Mouse (Mus musculus) CH12.LX (cell line): ENCODE results near the gene Sort1. TPM values are rescaled to one million over a fixed set of nuclear protein-coding genes. Genes with fewer than 3 reads are reported as not detected.

ENCODE experiments used
- DNase-seq: peaks from one replicate; pipeline ENCODE4 v3.0.0-alpha.2; 2013; ENCODE audit errors: extremely low read depth
- H3K27ac ChIP-seq: 2 replicates; pipeline ENCODE4 v1.5.1; 2012; ENCODE audit warnings: low read depth, mild to moderate bottlenecking, control low read depth, moderate library complexity; ENCODE audit not compliant: insufficient read depth
- H3K27me3 ChIP-seq: replicated peaks from 2 replicates; pipeline ENCODE3; 2012; ENCODE audit warnings: inconsistent platforms
- H3K36me3 ChIP-seq, 2 experiments: replicated peaks in 1 of 2; 2 replicates each; pipeline versions ENCODE3 to v1.6.1; 2012; ENCODE audit warnings: inconsistent platforms in 1 of 2, low read length in 1 of 2, mild to moderate bottlenecking in 1 of 2, mixed read lengths in 1 of 2, moderate library complexity in 1 of 2; ENCODE audit not compliant: control insufficient read depth in 1 of 2, insufficient read depth in 1 of 2
- H3K4me1 ChIP-seq, 2 experiments: 2 replicates each; pipeline ENCODE4 v1.6.1; 2012; ENCODE audit warnings: inconsistent platforms in 1 of 2, moderate library complexity in 1 of 2; ENCODE audit not compliant: insufficient read depth in 2 of 2, control insufficient read depth in 1 of 2
- H3K4me2 ChIP-seq: 2 replicates; pipeline ENCODE4 v1.6.1; 2012; ENCODE audit warnings: low read depth, mild to moderate bottlenecking, control low read depth; ENCODE audit not compliant: poor library complexity, insufficient read depth, severe bottlenecking
- H3K4me3 ChIP-seq, 3 experiments: fragments of 150-350 bp in 1 of 3; sonication (generic) in 1 of 3; replicated peaks in 1 of 3; 2 replicates each; pipeline versions ENCODE3 to v1.5.1; 2011 to 2012; ENCODE audit warnings: low read depth in 2 of 3, low read length in 2 of 3, mild to moderate bottlenecking in 2 of 3, moderate library complexity in 2 of 3, control low read depth in 1 of 3, improper control_type of control experiment in 1 of 3, inconsistent platforms in 1 of 3, mixed read lengths in 1 of 3; ENCODE audit not compliant: poor library complexity in 1 of 3
- H3K79me2 ChIP-seq: replicated peaks from 2 replicates; pipeline ENCODE4 v1.6.1; 2012; ENCODE audit warnings: mild to moderate bottlenecking, moderate library complexity; ENCODE audit not compliant: control insufficient read depth, poor library complexity, insufficient read depth, severe bottlenecking; ENCODE audit errors: extremely low read depth
- H3K9ac ChIP-seq: 2 replicates; pipeline ENCODE4 v1.6.1; 2012; ENCODE audit warnings: low read depth, mild to moderate bottlenecking, control low read depth, moderate library complexity; ENCODE audit not compliant: insufficient read depth
- H3K9me3 ChIP-seq: replicated peaks from 2 replicates; pipeline ENCODE3; 2012; ENCODE audit warnings: low read length, inconsistent platforms, mixed read lengths
- CTCF ChIP-seq, 2 experiments: IDR thresholded peaks in 1 of 2; conservative IDR thresholded peaks in 1 of 2; 2 replicates each; pipeline ENCODE4 v1.5.1; 2011 to 2012; ENCODE audit warnings: low read depth in 2 of 2, low read length in 2 of 2, improper control_type of control experiment in 1 of 2, inconsistent platforms in 1 of 2, mild to moderate bottlenecking in 1 of 2, moderate library complexity in 1 of 2
- E2F4 ChIP-seq: IDR thresholded peaks from 2 replicates; pipeline ENCODE4 v1.6.1; 2011; ENCODE audit warnings: low read depth, low read length, improper control_type of control experiment; ENCODE audit not compliant: insufficient replicate concordance
- ELF1 ChIP-seq: IDR thresholded peaks from 2 replicates; pipeline ENCODE4 v1.6.1; 2014; ENCODE audit warnings: low read depth, mild to moderate bottlenecking, inconsistent platforms, low read length, improper control_type of control experiment
- EP300 ChIP-seq: IDR thresholded peaks from 2 replicates; pipeline ENCODE4 v1.6.1; 2011; ENCODE audit warnings: low read length, improper control_type of control experiment
- JUND ChIP-seq: conservative IDR thresholded peaks from 2 replicates; pipeline ENCODE4 v1.6.1; 2011; ENCODE audit warnings: low read depth, low read length, improper control_type of control experiment
- MAZ ChIP-seq: IDR thresholded peaks from 2 replicates; pipeline ENCODE4 v1.6.1; 2012; ENCODE audit warnings: low read depth, mild to moderate bottlenecking, inconsistent platforms, low read length, improper control_type of control experiment, moderate library complexity
- MEF2A ChIP-seq: IDR thresholded peaks from 2 replicates; pipeline ENCODE4 v1.6.1; 2014; ENCODE audit warnings: low read depth, mild to moderate bottlenecking, inconsistent platforms, low read length, improper control_type of control experiment, borderline replicate concordance
- MYC ChIP-seq: IDR thresholded peaks from 2 replicates; pipeline ENCODE4 v1.6.1; 2011; ENCODE audit warnings: low read depth, mild to moderate bottlenecking, improper control_type of control experiment, low read length
- PAX5 ChIP-seq: IDR thresholded peaks from 2 replicates; pipeline ENCODE4 v1.6.1; 2012; ENCODE audit warnings: low read length, inconsistent platforms, mixed read lengths
- POLR2A ChIP-seq: IDR thresholded peaks from 2 replicates; pipeline ENCODE4 v1.6.1; 2011; ENCODE audit warnings: low read depth, mild to moderate bottlenecking, improper control_type of control experiment, low read length
- RAD21 ChIP-seq: IDR thresholded peaks from 2 replicates; pipeline ENCODE4 v1.6.1; 2011; ENCODE audit warnings: low read depth, mild to moderate bottlenecking, low read length, improper control_type of control experiment, moderate library complexity
- SIN3A ChIP-seq: IDR thresholded peaks from 2 replicates; pipeline ENCODE4 v1.6.1; 2012; ENCODE audit warnings: low read length, improper control_type of control experiment, inconsistent platforms
- SMC3 ChIP-seq: IDR thresholded peaks from 2 replicates; pipeline ENCODE4 v1.6.1; 2011; ENCODE audit warnings: low read depth, low read length, improper control_type of control experiment
- TBP ChIP-seq: conservative IDR thresholded peaks from 2 replicates; pipeline ENCODE4 v1.6.1; 2011; ENCODE audit warnings: low read depth, low read length, improper control_type of control experiment
- UBTF ChIP-seq: IDR thresholded peaks from 2 replicates; pipeline ENCODE4 v1.6.1; 2012; ENCODE audit warnings: low read depth, mild to moderate bottlenecking, inconsistent platforms, low read length, improper control_type of control experiment, moderate library complexity
- USF1 ChIP-seq: IDR thresholded peaks from 2 replicates; pipeline ENCODE4 v1.6.1; 2014; ENCODE audit warnings: low read depth, mild to moderate bottlenecking, inconsistent platforms, low read length, improper control_type of control experiment
- ZMIZ1 ChIP-seq: IDR thresholded peaks from 2 replicates; pipeline ENCODE4 v1.6.1; 2012; ENCODE audit warnings: low read depth, mild to moderate bottlenecking, inconsistent platforms, low read length, improper control_type of control experiment
- ZNF384 ChIP-seq: IDR thresholded peaks from 2 replicates; pipeline ENCODE4 v1.6.1; 2012; ENCODE audit warnings: low read depth, low read length, improper control_type of control experiment, inconsistent platforms
- dilution Hi-C: fragments of 300-500 bp; cut with MboI; formaldehyde crosslinking; loops from 2 replicates; pipeline ENCODE4 v1.14.3; 2020; ENCODE audit warnings: low sequenced_read_pairs; ENCODE audit not compliant: extremely low pct_unique_long_range_greater_than_20kb, extremely low pct_ligation_motif_present
- in situ Hi-C: fragments of 300-500 bp; cut with MboI; formaldehyde crosslinking; loops from 3 replicates; pipeline ENCODE4 v1.14.3; 2019; ENCODE audit warnings: low sequenced_read_pairs, low pct_ligation_motif_present, low pct_unique_long_range_greater_than_20kb, mixed read lengths
- polyA plus RNA-seq: library from polyadenylated mRNA; unstranded; fragments of >175 nt; gene quantifications from 2 replicates; pipeline ENCODE4 v1.2.1, GENCODE M21; 2012; ENCODE audit warnings: low read depth; ENCODE audit not compliant: insufficient read length
- total RNA-seq, 2 experiments: library from RNA; depleted of rRNA; stranded (reverse); fragments of 300-350 nt in 1 of 2; fragments of >200 nt in 1 of 2; gene quantifications; 2 replicates each; pipeline ENCODE4 v1.2.3; 2012 to 2014

Sort1 gene
- total and polyA plus RNA-seq, 3 experiments = 0.15 to 1.2 (median 0.90) TPM

- H3K4me3 ChIP-seq = no peak overlapping the region
- no peak for TF ChIP-seq SIN3A
- no peak for TF ChIP-seq ELF1
- TF ChIP-seq JUND = no peak
- TF ChIP-seq TBP = no peak
- no peak for TF ChIP-seq EP300
- no peak for TF ChIP-seq E2F4
- no peak for TF ChIP-seq MEF2A
- TF ChIP-seq RAD21 = no peak
- no peak for TF ChIP-seq SMC3
- TF ChIP-seq PAX5 = no peak
- no peak for TF ChIP-seq USF1
- TF ChIP-seq CTCF (conservative IDR thresholded peaks at IDR 0.05 in 1 of 2, IDR thresholded peaks at IDR 0.05 in 1 of 2; ENCODE audit: low read depth in 2 of 2, low read length in 2 of 2) = no peak
- TF ChIP-seq UBTF = no peak
- no peak for TF ChIP-seq POLR2A
- TF ChIP-seq, all 38 proteins: peak for 0
- H3K4me2 ChIP-seq = no peak overlapping the region
- no peaks in the 10 kb centered on the region for H3K9me3 ChIP-seq
- dilution Hi-C loops (no loop called here), in situ Hi-C loops (no loop called here)
- peaks cover 4 to 11% of the 10 kb centered on the region in 2 experiments for H3K4me1 ChIP-seq
- no peak for DNase-seq
- no peaks in the 10 kb centered on the region for H3K36me3 ChIP-seq
- H3K79me2 ChIP-seq = no peaks in the 10 kb centered on the region
- no peak overlapping the region for H3K9ac ChIP-seq
- no peak overlapping the region for H3K27ac ChIP-seq
- H3K27me3 ChIP-seq = peaks cover 93% of the 10 kb centered on the region
These were observed 114.4 kb downstream of the Sort1 start for GRCm38 (mm10) chr3:108398281-108398680.

GRCm38 (mm10) chr3:108400442-108400841 lies 116.6 kb downstream of the Sort1 start:
- Histone ChIP-seq H3K9ac (no peak overlapping the region), H3K4me3 (no peak overlapping the region), H3K9me3 (no peaks in the 10 kb centered on the region), H3K36me3 (no peaks in the 10 kb centered on the region), H3K27me3 (peaks cover 92% of the 10 kb centered on the region), H3K27ac (no peak overlapping the region), H3K4me1 (peaks cover 2 to 16% of the 10 kb centered on the region in 2 experiments), H3K79me2 (no peaks in the 10 kb centered on the region), H3K4me2 (no peak overlapping the region)
- in situ Hi-C loops = loop anchor here (25.0 kb wide), 1 partner anchor 387 kb away; no protein-coding TSS in a partner anchor
- dilution Hi-C loops = no loop called here
- TF ChIP-seq UBTF = no peak
- no peak for TF ChIP-seq PAX5
- TF ChIP-seq USF1 = no peak
- TF ChIP-seq ZMIZ1 = no peak
- no peak for TF ChIP-seq MAZ
- no peak for TF ChIP-seq RAD21
- no peak for TF ChIP-seq TBP
- TF ChIP-seq MYC = no peak
- TF ChIP-seq ZNF384 = no peak
- no peak for DNase-seq
